Comparison of ENCODE assay signal across 14 mouse cellular contexts in the genomic region with DNA sequence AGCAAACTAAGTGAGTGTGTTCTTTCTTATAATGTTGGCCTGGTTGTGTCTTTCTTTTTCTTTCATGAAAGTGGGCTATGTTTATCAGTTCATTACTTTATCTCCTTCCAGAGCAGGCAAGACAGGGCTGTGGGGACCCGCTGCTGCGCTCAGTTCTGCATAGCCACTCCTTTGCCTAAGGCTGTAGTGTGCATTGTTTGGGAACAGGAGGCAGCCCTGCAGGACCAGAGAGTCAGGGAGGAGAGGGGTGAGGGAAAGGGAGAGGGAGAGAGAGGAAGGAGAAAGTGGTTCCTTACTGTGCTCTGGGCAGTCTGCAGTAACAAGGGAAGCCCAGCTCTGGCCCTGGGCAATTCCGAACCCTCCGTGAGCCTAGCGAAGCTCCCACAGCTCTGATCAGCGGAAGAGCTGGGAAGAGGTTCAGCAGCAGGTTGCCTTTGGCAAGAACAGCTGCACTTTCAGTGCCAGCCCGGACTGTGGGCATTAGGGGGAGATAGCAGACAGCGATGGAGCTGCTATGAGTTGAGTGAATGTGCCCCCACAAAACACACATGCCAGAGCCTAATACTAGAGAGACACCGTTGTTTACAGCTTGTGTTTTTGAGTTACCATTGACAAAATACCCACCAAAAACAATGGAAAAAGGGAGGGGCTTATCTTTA. TPM values are rescaled to one million over a fixed set of nuclear protein-coding genes. Genes with fewer than 3 reads are reported as not detected.
A peak's percentile ranks its signal among the peaks of the same experiment; 100 is the strongest.
DNase-seq lines count a peak whose midpoint lies in the region; ATAC-seq and TF ChIP-seq lines count a peak whose summit lies in the region.
"Had no signal": no experiment of that assay in that cellular context is flagged by ENCODE, and none has a peak within 500 bp of the region (broad histone marks: within the 10 kb centered on the region; RNA-seq: fewer than 3 reads in every experiment).

No protein-coding gene starts in this region.

- H3K4me3 ChIP-seq in cerebellum, adult 2 months (replicated peaks; ENCODE audit: insufficient read depth, low read depth, low read length), result no peak overlapping the region
- no peak overlapping the region for H3K4me3 ChIP-seq in hindbrain, embryonic 13.5 days
- H3K4me3 ChIP-seq in midbrain, embryonic 15.5 days, result no peak overlapping the region
- H3K4me3 ChIP-seq: gastrocnemius, adult 2 months; heart, embryonic 12.5 days; liver, embryonic 15.5 days had no signal

- WGBS in cerebellum, adult 2 months, result 10% methylated on average over 9 of the region's 9 CpGs
- 19% methylated on average over 9 of the region's 9 CpGs for whole genome bisulfite sequencing in hindbrain, embryonic 13.5 days
- 17% methylated on average over 9 of the region's 9 CpGs for WGBS in midbrain, embryonic 15.5 days

- peak; percentile 43 for ATAC-seq in hindbrain, embryonic 13.5 days (ENCODE audit: low FRiP score)
- no peak; the same call in 1 of the 2 replicates for ATAC-seq in midbrain, embryonic 15.5 days (replicated peaks)
- no peak for ATAC-seq in megakaryocyte, adult 5-6 weeks (ENCODE audit: poor library complexity, severe bottlenecking)

- H3K36me3 ChIP-seq in hindbrain, embryonic 13.5 days, result no peaks in the 10 kb centered on the region
- no peaks in the 10 kb centered on the region for H3K36me3 ChIP-seq in midbrain, embryonic 15.5 days (replicated peaks)
- H3K36me3 ChIP-seq: heart, embryonic 12.5 days; liver, embryonic 15.5 days had no signal

- H3K27me3 ChIP-seq in cerebellum, adult 2 months (ENCODE audit: control insufficient read depth, insufficient read depth, low read length), result no peaks in the 10 kb centered on the region
- H3K27me3 ChIP-seq in hindbrain, embryonic 13.5 days, result peaks cover 14% of the 10 kb centered on the region
- 0 out of 2 replicates have a peak, but pooled peaks cover 3% of the 10 kb centered on the region for H3K27me3 ChIP-seq in midbrain, embryonic 15.5 days (replicated peaks)

- TF ChIP-seq POLR2A in cerebellum, adult 2 months (IDR thresholded peaks at IDR 0.05; ENCODE audit: borderline replicate concordance, insufficient read depth, low read length), result no peak

- DNase-seq in cerebellum, postnatal 10 days, result peak; percentile 41 to 55
- DNase-seq in cerebellum, adult 2 months, result no peak
- peak; percentile 75 for DNase-seq in ES-CJ7 (ENCODE audit: low read depth, low spot score)
- no peak for DNase-seq in gastrocnemius, postnatal 14 days
- no peak for DNase-seq in right cerebral cortex, postnatal 25 days
- DNase-seq: adrenal gland, adult 8-10 months; gastrocnemius, adult 2 months; kidney, postnatal 25 days had no signal

- H3K4me1 ChIP-seq in cerebellum, adult 2 months (ENCODE audit: control insufficient read depth, insufficient read depth, low read length), result no peaks in the 10 kb centered on the region
- peaks cover 25% of the 10 kb centered on the region for H3K4me1 ChIP-seq in hindbrain, embryonic 13.5 days (replicated peaks)
- peaks cover 32% of the 10 kb centered on the region for H3K4me1 ChIP-seq in midbrain, embryonic 15.5 days
- H3K4me1 ChIP-seq: liver, embryonic 15.5 days had no signal

- intact Hi-C loops in gastrocnemius, postnatal 14 days (cut with DNase I; ENCODE audit: low total_unique reads), result no loop called here

- H3K9ac ChIP-seq in hindbrain, embryonic 13.5 days, result no peak overlapping the region
- H3K9ac ChIP-seq in midbrain, embryonic 15.5 days, result no peak overlapping the region
- H3K9ac ChIP-seq: heart, embryonic 12.5 days; liver, embryonic 15.5 days had no signal

- no peaks in the 10 kb centered on the region for H3K9me3 ChIP-seq in hindbrain, embryonic 13.5 days
- no peaks in the 10 kb centered on the region for H3K9me3 ChIP-seq in midbrain, embryonic 15.5 days
- H3K9me3 ChIP-seq: heart, embryonic 12.5 days; liver, embryonic 15.5 days had no signal

- H3K4me2 ChIP-seq in hindbrain, embryonic 13.5 days, result 0 out of 2 replicates have a peak overlapping the region, but pooled peaks have one; percentile 7
- no peak overlapping the region; the same call in 1 of the 2 replicates for H3K4me2 ChIP-seq in midbrain, embryonic 15.5 days
- H3K4me2 ChIP-seq: heart, embryonic 12.5 days; liver, embryonic 15.5 days had no signal

- TF ChIP-seq CTCF in cerebellum, adult 2 months (IDR thresholded peaks at IDR 0.05; ENCODE audit: borderline replicate concordance, insufficient read depth, low read depth, low read length), result no peak

- H3K27ac ChIP-seq in cerebellum, adult 2 months (ENCODE audit: insufficient read depth, low read length), result no peak overlapping the region
- H3K27ac ChIP-seq in hindbrain, embryonic 13.5 days, result no peak overlapping the region
- 0 out of 2 replicates have a peak overlapping the region, but pooled peaks have one; percentile 42 for H3K27ac ChIP-seq in midbrain, embryonic 15.5 days
- H3K27ac ChIP-seq: gastrocnemius, adult 2 months; liver, embryonic 15.5 days; macrophage had no signal

RNA-seq across cellular contexts. Expression of gene Pou2f1, which starts 53.7 kb away (rescaled TPM):
- polyA plus RNA-seq in cerebellum, adult 2 months (2012; rRNA removed), result 11.0 and 12.2 TPM in 2 replicates
- 21.0 and 22.2 TPM in 2 replicates for polyA plus RNA-seq in hindbrain, embryonic 13.5 days (2015; fragmentation: Nextera tagmentation; extraction: Ambion mirVana)
- 25.6 and 30.1 TPM in 2 replicates for polyA plus RNA-seq in midbrain, embryonic 15.5 days (2015; fragmentation: Nextera tagmentation; extraction: Ambion mirVana)
- total RNA-seq in megakaryocyte, adult 5-6 weeks (2015), result 21.9 and 25.6 TPM in 2 replicates
- total RNA-seq in megakaryocyte, adult 5-6 weeks (2017), result 12.9 and 18.1 TPM in 2 replicates
- 1 to 10 TPM; 6.3 to 6.7 TPM for total RNA-seq in gastrocnemius, postnatal 14 days (2021)

Comparison
In these comparisons a context has a peak if more than half of its experiments do, and no peak if none do; other contexts are left out.
1. DNase-seq: peak in cerebellum, postnatal 10 days (2 of 2) and ES-CJ7 (single experiment); none in cerebellum, adult 2 months (0 of 2), gastrocnemius, postnatal 14 days (single experiment) and right cerebral cortex, postnatal 25 days (single experiment).